Mouse (Mus musculus): ENCODE measurements around the gene Kcnab3. TPM values are rescaled to one million over a fixed set of nuclear protein-coding genes. Genes with fewer than 3 reads are reported as not detected.

The Kcnab3 gene
- polyA plus RNA-seq, 1 experiment from 2014 or later = 0.23 TPM

GRCm38 (mm10) chr11:69357690-69358089 lies 31.6 kb downstream of the Kcnab3 start:
- no peaks in the 10 kb centered on the region for H3K79me2 ChIP-seq (ENCODE audit: inconsistent target)
- H3K27ac ChIP-seq = no peak overlapping the region
- H3K36me3 ChIP-seq (ENCODE audit: inconsistent target) = peaks cover 81% of the 10 kb centered on the region
- H3K4me3 ChIP-seq (ENCODE audit: inconsistent target) = no peak overlapping the region
- 96% methylated on average over 12 of the region's 12 CpGs for WGBS (ENCODE audit: missing documents)

- peaks cover 12% of the 10 kb centered on the region; the same call in 1 of the 2 replicates for H3K79me2 ChIP-seq (ENCODE audit: inconsistent target)
- no peak overlapping the region for H3K4me3 ChIP-seq (ENCODE audit: inconsistent target)
Observed at GRCm38 (mm10) chr11:69362021-69362420, 36.0 kb downstream of the Kcnab3 start.

GRCm38 (mm10) chr11:69362479-69362878 lies 36.4 kb downstream of the Kcnab3 start:
- Histone ChIP-seq H3K27ac (no peak overlapping the region), H3K79me2 (ENCODE audit: inconsistent target) (peaks cover 12% of the 10 kb centered on the region; the same call in 1 of the 2 replicates), H3K36me3 (ENCODE audit: inconsistent target) (peaks cover 57% of the 10 kb centered on the region), H3K4me3 (ENCODE audit: inconsistent target) (no peak overlapping the region)
- 95% methylated on average over 2 of the region's 2 CpGs for WGBS (ENCODE audit: missing documents)

More at GRCm38 (mm10) chr11:69362021-69362420, 36.0 kb downstream of the Kcnab3 start:
- H3K27ac ChIP-seq = no peak overlapping the region
- peaks cover 62% of the 10 kb centered on the region for H3K36me3 ChIP-seq (ENCODE audit: inconsistent target)
- WGBS (ENCODE audit: missing documents) = 94% methylated on average over 7 of the region's 7 CpGs

GRCm38 (mm10) chr11:69364376-69364775 lies 38.3 kb downstream of the Kcnab3 start:
- H3K4me3 ChIP-seq (ENCODE audit: inconsistent target) = no peak overlapping the region
- H3K36me3 ChIP-seq (ENCODE audit: inconsistent target) = peaks cover 40% of the 10 kb centered on the region
- 53% methylated on average over 8 of the region's 8 CpGs for WGBS (ENCODE audit: missing documents)
- peaks cover 12% of the 10 kb centered on the region; the same call in 1 of the 2 replicates for H3K79me2 ChIP-seq (ENCODE audit: inconsistent target)
- H3K27ac ChIP-seq = peak overlapping the region; percentile 89

GRCm38 (mm10) chr11:69364910-69365309 lies 38.9 kb downstream of the Kcnab3 start:
- H3K27ac ChIP-seq = peak overlapping the region; percentile 89
- H3K4me3 ChIP-seq (ENCODE audit: inconsistent target) = no peak overlapping the region
- 22% methylated on average over 6 of the region's 6 CpGs for WGBS (ENCODE audit: missing documents)
- H3K79me2 ChIP-seq (ENCODE audit: inconsistent target) = peaks cover 12% of the 10 kb centered on the region; the same call in 1 of the 2 replicates
- peaks cover 35% of the 10 kb centered on the region; the same call in 1 of the 2 replicates for H3K36me3 ChIP-seq (ENCODE audit: inconsistent target)

- peaks cover 12% of the 10 kb centered on the region; the same call in 1 of the 2 replicates for H3K79me2 ChIP-seq (ENCODE audit: inconsistent target)
- H3K36me3 ChIP-seq (ENCODE audit: inconsistent target) = peaks cover 27% of the 10 kb centered on the region; the same call in 1 of the 2 replicates
- WGBS (ENCODE audit: missing documents) = 36% methylated on average over 6 of the region's 6 CpGs
- H3K4me3 ChIP-seq (ENCODE audit: inconsistent target) = peak overlapping the region; percentile 18; the same call in 1 of the 2 replicates
- H3K27ac ChIP-seq = peak overlapping the region; percentile 89
Observed at GRCm38 (mm10) chr11:69365722-69366121, 39.7 kb downstream of the Kcnab3 start.

GRCm38 (mm10) chr11:69366157-69366854 lies 40.2 kb downstream of the Kcnab3 start:
- Histone ChIP-seq H3K79me2 (ENCODE audit: inconsistent target) (peaks cover 12% of the 10 kb centered on the region; the same call in 1 of the 2 replicates), H3K4me3 (ENCODE audit: inconsistent target) (peak overlapping the region; percentile 18; the same call in 1 of the 2 replicates), H3K27ac (peak overlapping the region; percentile 89), H3K36me3 (ENCODE audit: inconsistent target) (peaks cover 21% of the 10 kb centered on the region; the same call in 1 of the 2 replicates)
- 2% methylated on average over 25 of the region's 26 CpGs for WGBS (ENCODE audit: missing documents)

- H3K36me3 ChIP-seq (ENCODE audit: inconsistent target) = peaks cover 16% of the 10 kb centered on the region; the same call in 1 of the 2 replicates
- peak overlapping the region; percentile 43 for H3K4me3 ChIP-seq (ENCODE audit: inconsistent target)
- WGBS (ENCODE audit: missing documents) = 1% methylated on average over 22 of the region's 22 CpGs
- peak overlapping the region; percentile 89 for H3K27ac ChIP-seq
- peaks cover 12% of the 10 kb centered on the region; the same call in 1 of the 2 replicates for H3K79me2 ChIP-seq (ENCODE audit: inconsistent target)
Observed at GRCm38 (mm10) chr11:69366855-69367615, 41.0 kb downstream of the Kcnab3 start.

GRCm38 (mm10) chr11:69367616-69368355 lies 41.7 kb downstream of the Kcnab3 start:
- WGBS (ENCODE audit: missing documents) = 1% methylated on average over 19 of the region's 22 CpGs

GRCm38 (mm10) chr11:69368356-69369214 lies 42.5 kb downstream of the Kcnab3 start:
- H3K27ac ChIP-seq = peak overlapping the region; percentile 89
- H3K4me3 ChIP-seq (ENCODE audit: inconsistent target) = peak overlapping the region; percentile 43
- under 1% methylated on average over 50 of the region's 106 CpGs for WGBS (ENCODE audit: missing documents)
- peaks cover 12% of the 10 kb centered on the region; the same call in 1 of the 2 replicates for H3K79me2 ChIP-seq (ENCODE audit: inconsistent target)
- H3K36me3 ChIP-seq (ENCODE audit: inconsistent target) = peaks cover 2% of the 10 kb centered on the region; the same call in 1 of the 2 replicates

More at GRCm38 (mm10) chr11:69367616-69368355, 41.7 kb downstream of the Kcnab3 start:
- peaks cover 10% of the 10 kb centered on the region; the same call in 1 of the 2 replicates for H3K36me3 ChIP-seq (ENCODE audit: inconsistent target)
- peak overlapping the region; percentile 89 for H3K27ac ChIP-seq
- H3K79me2 ChIP-seq (ENCODE audit: inconsistent target) = peaks cover 12% of the 10 kb centered on the region; the same call in 1 of the 2 replicates
- H3K4me3 ChIP-seq (ENCODE audit: inconsistent target) = peak overlapping the region; percentile 43

GRCm38 (mm10) chr11:69369215-69369989 lies 43.3 kb downstream of the Kcnab3 start, which contains the start of gene Chd3:
Gene Chd3 (minus strand): TSS chr11:69369406.
- 13% methylated on average over 11 of the region's 34 CpGs for WGBS (ENCODE audit: missing documents)
- Histone ChIP-seq H3K36me3 (ENCODE audit: inconsistent target) (no peaks in the 10 kb centered on the region), H3K27ac (peak within 1 kb of the TSS; percentile 89), H3K4me3 (ENCODE audit: inconsistent target) (peak within 1 kb of the TSS; percentile 43), H3K79me2 (ENCODE audit: inconsistent target) (peaks cover 12% of the 10 kb centered on the region; the same call in 1 of the 2 replicates)

GRCm38 (mm10) chr11:69369990-69370816 lies 44.1 kb downstream of the Kcnab3 start:
- H3K27ac ChIP-seq = no peak overlapping the region
- no peak overlapping the region; the same call in 1 of the 2 replicates for H3K4me3 ChIP-seq (ENCODE audit: inconsistent target)
- H3K36me3 ChIP-seq (ENCODE audit: inconsistent target) = no peaks in the 10 kb centered on the region
- 20% methylated on average over 1 of the region's 2 CpGs for WGBS (ENCODE audit: missing documents)
- peaks cover 7% of the 10 kb centered on the region; the same call in 1 of the 2 replicates for H3K79me2 ChIP-seq (ENCODE audit: inconsistent target)

Data from macrophage (primary cell).